9 mouse cellular contexts compared by ENCODE assay signal in the genomic region with DNA sequence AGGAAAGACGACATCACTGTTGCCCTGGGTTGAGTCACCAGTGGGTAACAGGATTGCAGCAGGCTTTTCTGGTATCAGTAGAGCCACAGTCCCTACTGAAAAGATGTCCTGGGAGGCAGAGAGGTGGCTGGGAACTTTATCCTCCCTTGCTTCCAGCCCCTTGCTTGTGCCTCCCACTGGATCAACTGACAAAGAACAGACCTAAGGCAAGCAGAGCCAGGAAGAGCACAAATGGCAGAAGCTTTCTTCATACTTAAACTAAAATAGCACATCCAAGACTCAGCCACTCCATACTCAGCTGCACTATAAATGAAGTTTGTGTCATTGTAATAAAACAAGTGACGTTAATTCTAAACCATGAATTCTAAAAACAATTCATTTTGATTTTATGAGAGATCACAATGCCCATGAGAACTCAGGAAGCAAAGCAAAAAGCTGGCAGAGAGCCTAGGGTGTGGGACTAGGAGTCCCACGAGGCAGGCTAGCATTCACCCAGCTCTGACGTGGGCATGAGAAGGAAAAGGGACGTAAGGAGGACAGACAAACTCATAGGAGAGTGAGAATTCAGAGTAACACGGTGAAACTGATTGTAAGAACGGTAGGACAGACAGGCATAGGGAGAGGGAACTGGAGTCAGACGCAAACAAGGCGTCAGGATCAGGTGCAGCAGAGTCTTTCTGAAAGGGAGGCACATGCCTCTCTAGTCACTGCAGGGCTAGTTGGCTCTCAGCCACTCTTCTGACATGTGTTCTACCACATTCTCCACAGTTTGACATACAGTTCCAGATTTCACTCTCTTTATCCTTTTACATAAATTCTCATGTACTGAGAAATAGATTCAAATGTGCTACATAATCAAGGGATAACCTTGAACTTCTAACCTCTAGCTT. TPM values are rescaled to one million over a fixed set of nuclear protein-coding genes. Genes with fewer than 3 reads are reported as not detected.
DNase-seq lines count a peak whose midpoint lies in the region; ATAC-seq and TF ChIP-seq lines count a peak whose summit lies in the region.
"Had no signal": no experiment of that assay in that cellular context is flagged by ENCODE, and none has a peak within 500 bp of the region (broad histone marks: within the 10 kb centered on the region; RNA-seq: fewer than 3 reads in every experiment).

No protein-coding gene starts in this region.

- no peak for TF ChIP-seq POLR2A in testis, adult 2 months (IDR thresholded peaks at IDR 0.05; ENCODE audit: control insufficient read depth, low read depth, low read length)

- H3K4me1 ChIP-seq in testis, adult 2 months (ENCODE audit: control insufficient read depth, insufficient read depth, low read length), result no peaks in the 10 kb centered on the region
- H3K4me1 ChIP-seq: neural tube, embryonic 12.5 days had no signal

- no peak for ATAC-seq in megakaryocyte progenitor cell, adult 5-6 weeks (replicated peaks; ENCODE audit: poor library complexity)

- no peak overlapping the region for H3K4me3 ChIP-seq in testis, adult 2 months (ENCODE audit: control insufficient read depth, low read depth, low read length)
- H3K4me3 ChIP-seq: neural tube, embryonic 12.5 days had no signal

- TF ChIP-seq CTCF in testis, adult 2 months (IDR thresholded peaks at IDR 0.05; ENCODE audit: control insufficient read depth, insufficient read depth, insufficient replicate concordance, low read depth, low read length), result no peak

- H3K27ac ChIP-seq in testis, adult 2 months (ENCODE audit: control insufficient read depth, insufficient read depth, low read depth, low read length), result peak overlapping the region; percentile 37
- H3K27ac ChIP-seq: neural tube, embryonic 12.5 days had no signal

- no peaks in the 10 kb centered on the region; the same call in 1 of the 2 replicates for H3K36me3 ChIP-seq in testis, adult 2 months (ENCODE audit: control insufficient read depth, insufficient read depth, low read length)

- peak; percentile 15 to 29 for DNase-seq in heart, adult 18-20 months
- no peak for DNase-seq in heart, adult 8-10 months (ENCODE audit: low spot score)
- no peak for DNase-seq in testis, postnatal 10 days (ENCODE audit: low spot score)
- peak; percentile 12 to 33 for DNase-seq in left cerebral cortex, adult 8-10 months (ENCODE audit: low spot score in 2 of 2)
- DNase-seq in thymus, postnatal 25 days, result no peak
- no peak for DNase-seq in spleen, adult 12 weeks (ENCODE audit: low spot score)

- H3K27me3 ChIP-seq in testis, adult 2 months (ENCODE audit: control insufficient read depth, insufficient read depth, low read length), result no peaks in the 10 kb centered on the region
- H3K27me3 ChIP-seq: neural tube, embryonic 12.5 days had no signal

RNA-seq across cellular contexts. Expression of a gene that starts 21.3 kb away (rescaled TPM):
- total RNA-seq in heart, adult 18-20 months (2021), result 10 to 100 TPM; 10.1 to 13.2 TPM
- 10 to 100 TPM in 2 of 4 experiments, 1 to 10 TPM in 2; 8.8 to 13.1 (median 11.4) TPM for total RNA-seq in heart, adult 8-10 months (2022)
- 81.2 and 82.3 TPM in 2 replicates for polyA plus RNA-seq in testis, adult 2 months (2012; rRNA removed)
- total RNA-seq in left cerebral cortex, adult 8-10 months (2022), result 100 to 1,000 TPM in 1 of 4 experiments, 10 to 100 TPM in 3; 80.3 to 100 (median 90.6) TPM
- 4.0 and 5.2 TPM in 2 replicates for total RNA-seq in megakaryocyte progenitor cell, adult 5-6 weeks (2015)
- 4.5 and 7.4 TPM in 2 replicates for total RNA-seq in megakaryocyte progenitor cell, adult 5-6 weeks (2017)

RNA-seq across cellular contexts. Expression of a gene that starts 21.8 kb away (rescaled TPM):
- 10 to 100 TPM in 1 of 2 experiments, 1 to 10 TPM in 1; 8.9 to 11.1 TPM for total RNA-seq in heart, adult 18-20 months (2021)
- 10 to 100 TPM; 11.3 to 14.5 (median 11.8) TPM for total RNA-seq in heart, adult 8-10 months (2022)
- polyA plus RNA-seq in testis, adult 2 months (2012; rRNA removed), result 44.9 and 51.4 TPM in 2 replicates
- total RNA-seq in left cerebral cortex, adult 8-10 months (2022), result 10 to 100 TPM; 23.6 to 33.2 (median 27.9) TPM
- total RNA-seq in megakaryocyte progenitor cell, adult 5-6 weeks (2015), result 13.3 and 14.4 TPM in 2 replicates
- total RNA-seq in megakaryocyte progenitor cell, adult 5-6 weeks (2017), result 13.0 and 17.6 TPM in 2 replicates

Comparison
In these comparisons a context has a peak if more than half of its experiments do, and no peak if none do; other contexts are left out.
1. DNase-seq: peak in heart, adult 18-20 months (2 of 2) and left cerebral cortex, adult 8-10 months (2 of 2); none in heart, adult 8-10 months (single experiment), testis, postnatal 10 days (single experiment), thymus, postnatal 25 days (single experiment) and spleen, adult 12 weeks (single experiment).
2. RNA of a gene that starts 21.3 kb away (total RNA-seq): 80.3 to 100 TPM in left cerebral cortex, adult 8-10 months; 10.1 to 13.2 TPM in heart, adult 18-20 months, 8.8 to 13.1 TPM in heart, adult 8-10 months and 4.0 to 7.4 TPM in megakaryocyte progenitor cell, adult 5-6 weeks; every median in the first group is over 4 times any median in the second.